Mouse (Mus musculus) fat pad, adult 2 months (tissue): Measurements from ENCODE around the gene Gm5485.

ENCODE experiments used
- DNase-seq: peaks from one replicate; pipeline ENCODE4 v3.0.0-alpha.2; 2011; ENCODE audit warnings: low read depth, low spot score; ENCODE audit errors: extremely low read depth

Gm5485 gene

GRCm38 (mm10) chr16:48373711-48374485 is 38.3 kb downstream of the Gm5485 start:
- no peak for DNase-seq

- no peak for DNase-seq
These were observed 39.8 kb downstream of the Gm5485 start for GRCm38 (mm10) chr16:48372461-48372860.

DNA sequence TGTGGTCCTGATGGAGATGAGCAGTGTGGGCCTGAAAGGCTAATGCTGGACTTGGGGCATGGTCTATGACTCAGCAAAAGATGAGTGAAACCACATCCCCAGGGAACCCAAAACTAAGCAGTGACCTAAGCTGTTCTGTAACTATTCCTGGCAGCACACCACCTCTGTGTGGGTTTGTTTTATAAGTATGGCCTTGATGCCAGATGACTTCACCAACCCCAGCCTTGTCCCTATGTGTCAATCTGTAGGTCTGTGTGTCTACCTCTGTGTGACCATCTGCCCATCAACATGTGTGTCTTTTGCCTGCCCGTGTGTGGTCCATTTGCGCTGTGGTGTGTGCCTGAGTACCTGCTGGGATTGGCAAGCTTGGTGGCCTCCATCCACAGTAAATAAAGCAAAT is 44.1 kb downstream of the Gm5485 start:
- no peak for DNase-seq

DNA sequence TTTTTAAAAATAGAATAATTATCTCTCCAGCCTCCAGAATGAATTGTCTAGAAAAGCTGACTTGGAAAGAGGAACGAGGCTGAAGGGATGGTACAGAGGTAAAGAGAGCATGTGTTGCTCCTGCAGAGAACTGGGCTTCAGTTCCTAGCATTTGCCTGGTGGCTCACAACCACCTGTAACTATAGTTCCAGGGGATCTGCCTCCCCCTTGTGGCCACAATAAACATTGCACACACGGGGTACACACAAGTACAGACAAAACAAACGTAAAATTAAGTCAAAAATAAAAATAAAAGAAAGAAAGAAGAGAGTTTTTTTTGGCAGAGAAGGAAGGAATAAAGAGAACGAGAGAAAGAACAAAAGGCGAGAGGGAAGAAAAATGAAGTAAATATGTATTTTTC is 45.4 kb downstream of the Gm5485 start:
- no peak for DNase-seq

GRCm38 (mm10) chr16:48360887-48361286 is 51.3 kb downstream of the Gm5485 start:
- no peak for DNase-seq

DNA sequence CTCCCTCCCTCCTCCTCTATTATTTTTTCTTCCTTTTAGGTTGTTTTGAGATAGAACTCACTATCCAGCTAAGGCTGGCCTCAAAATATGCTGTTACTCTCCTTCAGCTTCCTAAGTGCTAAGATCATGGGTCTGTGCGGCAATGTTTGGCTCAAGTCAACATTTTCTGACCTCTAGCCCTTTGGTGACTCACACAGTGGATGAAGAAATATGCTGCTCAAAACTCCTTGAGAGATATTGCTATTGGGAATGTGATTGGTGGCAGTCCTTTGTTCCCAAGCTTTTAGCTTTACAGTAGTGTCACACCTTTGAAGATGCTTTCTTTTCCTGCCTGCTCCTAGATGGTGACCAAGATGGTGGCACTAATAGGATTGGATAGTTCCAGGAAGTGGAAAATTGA is 55.8 kb downstream of the Gm5485 start:
- DNase-seq: no peak

- DNase-seq: no peak
These were observed 56.5 kb downstream of the Gm5485 start for GRCm38 (mm10) chr16:48355716-48356115.
